Mouse (Mus musculus) kidney, embryonic 14.5 days (tissue): ENCODE measurements around the gene Mgat4b. TPM values are rescaled to one million over a fixed set of nuclear protein-coding genes. Genes with fewer than 3 reads are reported as not detected.

Source experiments
- ATAC-seq: fragments of 200-750 bp; cut with Nextera tagmentation; 2 replicates; pipeline ENCODE4 v1.8.0; 2017; ENCODE audit warnings: moderate number of reproducible peaks, mild to moderate bottlenecking, moderate TSS enrichment, moderate library complexity; ENCODE audit not compliant: low FRiP score, low TSS enrichment
- H3K27ac ChIP-seq: fragments of 300-500 bp; sonication (generic); 2 replicates; pipeline ENCODE4 v1.5.1; 2014; ENCODE audit warnings: low read depth, mild to moderate bottlenecking, low read length, moderate library complexity, mixed read lengths
- H3K27me3 ChIP-seq: fragments of 300-500 bp; sonication (generic); 2 replicates; pipeline ENCODE4 v1.6.1; 2014; ENCODE audit warnings: mild to moderate bottlenecking, low read length; ENCODE audit not compliant: control insufficient read depth, insufficient read depth
- H3K36me3 ChIP-seq: fragments of 300-500 bp; sonication (generic); 2 replicates; pipeline ENCODE4 v1.6.1; 2014; ENCODE audit warnings: low read length, mixed read lengths; ENCODE audit not compliant: control insufficient read depth, insufficient read depth
- H3K4me1 ChIP-seq: fragments of 300-500 bp; sonication (generic); 2 replicates; pipeline ENCODE4 v1.6.1; 2014; ENCODE audit warnings: low read length, mixed read lengths; ENCODE audit not compliant: control insufficient read depth, insufficient read depth
- H3K4me2 ChIP-seq: fragments of 300-500 bp; sonication (generic); replicated peaks from 2 replicates; pipeline ENCODE4 v1.6.1; 2014; ENCODE audit warnings: low read depth, mild to moderate bottlenecking, low read length
- H3K4me3 ChIP-seq: fragments of 300-500 bp; sonication (generic); 2 replicates; pipeline ENCODE4 v1.5.1; 2014; ENCODE audit warnings: mild to moderate bottlenecking, low read length
- H3K9ac ChIP-seq: fragments of 300-500 bp; sonication (generic); 2 replicates; pipeline ENCODE4 v1.6.1; 2014; ENCODE audit warnings: low read depth, mild to moderate bottlenecking, low read length, moderate library complexity
- H3K9me3 ChIP-seq: fragments of 300-500 bp; sonication (generic); 2 replicates; pipeline ENCODE4 v1.6.1; 2016; ENCODE audit warnings: low read length; ENCODE audit not compliant: control insufficient read depth
- WGBS: fragments of 180-500 bp; shearing (Covaris S2); extraction: QIAGEN DNeasy Blood & Tissue Kit; methylation state at CpG from one replicate; pipeline ENCODE4 v1.1.7; 2014; 5-methylcytosine and 5-hydroxymethylcytosine counted together
- polyA plus RNA-seq: library from polyadenylated mRNA; unstranded; fragments of >200 nt; fragmentation: Nextera tagmentation; extraction: Ambion mirVana; gene quantifications from 2 replicates; pipeline ENCODE4 v1.2.1, GENCODE M21; 2014

Gene Mgat4b
- polyA plus RNA-seq, 1 experiment from 2014 or later, result 39.2 TPM

- peaks cover 37% of the 10 kb centered on the region for H3K4me1 ChIP-seq
- H3K4me2 ChIP-seq, result peak overlapping the region; percentile 94
- peak overlapping the region; percentile 12; the same call in 1 of the 2 replicates for H3K9ac ChIP-seq
- H3K27me3 ChIP-seq, result no peaks in the 10 kb centered on the region
- H3K36me3 ChIP-seq, result peaks cover 8% of the 10 kb centered on the region
- 60% methylated on average over 3 of the region's 3 CpGs for WGBS
- ATAC-seq, result no peak
- H3K9me3 ChIP-seq, result no peaks in the 10 kb centered on the region
- H3K27ac ChIP-seq, result no peak overlapping the region; the same call in 1 of the 2 replicates
- peak overlapping the region; percentile 71; the same call in 1 of the 2 replicates for H3K4me3 ChIP-seq
These were observed 16.5 kb downstream of the Mgat4b start for GRCm38 (mm10) chr11:50227226-50227625.

GRCm38 (mm10) chr11:50227736-50228135 lies 17.0 kb downstream of the Mgat4b start:
- Histone ChIP-seq H3K4me3 (no peak overlapping the region), H3K27me3 (no peaks in the 10 kb centered on the region), H3K36me3 (peaks cover 13% of the 10 kb centered on the region), H3K9ac (0 out of 2 replicates have a peak overlapping the region, but pooled peaks have one; percentile 12), H3K4me1 (peaks cover 37% of the 10 kb centered on the region), H3K27ac (no peak overlapping the region), H3K9me3 (no peaks in the 10 kb centered on the region), H3K4me2 (no peak overlapping the region)
- no peak for ATAC-seq
- WGBS, result 83% methylated on average over 4 of the region's 4 CpGs

- peak overlapping the region; percentile 28; the same call in 1 of the 2 replicates for H3K9ac ChIP-seq
- H3K4me2 ChIP-seq, result 0 out of 2 replicates have a peak overlapping the region, but pooled peaks have one; percentile 8
- ATAC-seq, result no peak
These were observed 18.1 kb downstream of the Mgat4b start for GRCm38 (mm10) chr11:50228772-50229171.

GRCm38 (mm10) chr11:50229252-50229910 lies 18.7 kb downstream of the Mgat4b start:
- H3K4me2 ChIP-seq, result no peak overlapping the region
- WGBS, result 44% methylated on average over 7 of the region's 7 CpGs
- no peaks in the 10 kb centered on the region for H3K9me3 ChIP-seq
- H3K4me3 ChIP-seq, result no peak overlapping the region
- peaks cover 37% of the 10 kb centered on the region for H3K4me1 ChIP-seq
- no peaks in the 10 kb centered on the region for H3K27me3 ChIP-seq
- 0 out of 2 replicates have a peak overlapping the region, but pooled peaks have one; percentile 28 for H3K9ac ChIP-seq
- no peak for ATAC-seq
- H3K27ac ChIP-seq, result no peak overlapping the region
- peaks cover 29% of the 10 kb centered on the region for H3K36me3 ChIP-seq

More at GRCm38 (mm10) chr11:50228772-50229171, 18.1 kb downstream of the Mgat4b start:
- Histone ChIP-seq H3K9me3 (no peaks in the 10 kb centered on the region), H3K27me3 (no peaks in the 10 kb centered on the region), H3K36me3 (peaks cover 23% of the 10 kb centered on the region), H3K4me3 (no peak overlapping the region), H3K4me1 (peaks cover 37% of the 10 kb centered on the region), H3K27ac (no peak overlapping the region)
- WGBS, result 14% methylated on average over 3 of the region's 3 CpGs

GRCm38 (mm10) chr11:50230481-50231304 lies 20.0 kb downstream of the Mgat4b start:
- Histone ChIP-seq H3K4me3 (peak overlapping the region; percentile 13; the same call in 1 of the 2 replicates), H3K4me2 (peak overlapping the region; percentile 45), H3K36me3 (peaks cover 37% of the 10 kb centered on the region), H3K4me1 (peaks cover 37% of the 10 kb centered on the region), H3K9me3 (no peaks in the 10 kb centered on the region), H3K27me3 (no peaks in the 10 kb centered on the region), H3K9ac (no peak overlapping the region; the same call in 1 of the 2 replicates), H3K27ac (no peak overlapping the region)
- WGBS, result 25% methylated on average over 44 of the region's 45 CpGs
- 0 out of 2 replicates have a peak, but pooled peaks have one; percentile 36 for ATAC-seq

GRCm38 (mm10) chr11:50231411-50231810 lies 20.7 kb downstream of the Mgat4b start:
- ATAC-seq, result no peak

GRCm38 (mm10) chr11:50233022-50233421 lies 22.3 kb downstream of the Mgat4b start:
- no peak overlapping the region for H3K27ac ChIP-seq
- no peak overlapping the region for H3K9ac ChIP-seq
- H3K4me3 ChIP-seq, result no peak overlapping the region
- WGBS, result 92% methylated on average over 13 of the region's 13 CpGs
- no peaks in the 10 kb centered on the region for H3K9me3 ChIP-seq
- no peak overlapping the region for H3K4me2 ChIP-seq
- ATAC-seq, result no peak
- peaks cover 21% of the 10 kb centered on the region for H3K4me1 ChIP-seq
- H3K27me3 ChIP-seq, result 0 out of 2 replicates have a peak, but pooled peaks cover 7% of the 10 kb centered on the region
- H3K36me3 ChIP-seq, result peaks cover 37% of the 10 kb centered on the region

More at GRCm38 (mm10) chr11:50231411-50231810, 20.7 kb downstream of the Mgat4b start:
- WGBS, result 23% methylated on average over 8 of the region's 8 CpGs
- H3K36me3 ChIP-seq, result peaks cover 37% of the 10 kb centered on the region
- no peak overlapping the region for H3K9ac ChIP-seq
- no peak overlapping the region for H3K27ac ChIP-seq
- no peak overlapping the region for H3K4me3 ChIP-seq
- peak overlapping the region; percentile 45 for H3K4me2 ChIP-seq
- peaks cover 37% of the 10 kb centered on the region for H3K4me1 ChIP-seq
- no peaks in the 10 kb centered on the region for H3K9me3 ChIP-seq
- H3K27me3 ChIP-seq, result no peaks in the 10 kb centered on the region

GRCm38 (mm10) chr11:50233993-50234392 lies 23.3 kb downstream of the Mgat4b start:
- Histone ChIP-seq H3K4me1 (peaks cover 12% of the 10 kb centered on the region), H3K36me3 (peaks cover 37% of the 10 kb centered on the region), H3K27me3 (peaks cover 13% of the 10 kb centered on the region; the same call in 1 of the 2 replicates), H3K4me2 (no peak overlapping the region), H3K27ac (no peak overlapping the region), H3K9ac (no peak overlapping the region), H3K4me3 (no peak overlapping the region), H3K9me3 (no peaks in the 10 kb centered on the region)
- no peak for ATAC-seq
- 85% methylated on average over 11 of the region's 11 CpGs for WGBS
